12 mouse cellular contexts compared by ENCODE assay signal in the genomic region with DNA sequence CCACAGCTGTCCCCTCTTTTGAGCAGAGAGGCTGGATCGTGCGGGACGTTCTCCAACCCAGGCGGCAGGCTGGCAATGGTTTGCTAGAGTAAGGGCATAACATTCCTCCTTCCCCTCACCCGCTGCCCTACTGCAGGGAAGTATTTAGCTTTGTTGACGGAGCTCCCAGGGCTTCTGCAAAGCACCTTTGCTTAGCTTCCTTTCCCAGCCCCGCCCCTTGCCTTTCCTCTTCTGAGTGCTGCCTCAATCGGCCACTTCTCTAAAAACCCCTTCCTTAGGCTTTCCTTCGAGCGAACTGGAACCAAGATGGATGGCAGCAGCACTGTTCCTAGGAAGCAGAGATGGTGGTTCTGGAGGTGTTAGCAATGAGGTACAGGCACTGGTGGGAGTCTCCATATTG.
DNase-seq lines count a peak whose midpoint lies in the region; ATAC-seq and TF ChIP-seq lines count a peak whose summit lies in the region.
"Had no signal": no experiment of that assay in that cellular context is flagged by ENCODE, and none has a peak within 500 bp of the region (broad histone marks: within the 10 kb centered on the region; RNA-seq: fewer than 3 reads in every experiment).

No protein-coding gene starts in this region.

- no peak for DNase-seq in heart, embryonic 10.5 days (ENCODE audit: low spot score)
- no peak for DNase-seq in heart, adult 9 months (ENCODE audit: low spot score in 2 of 2)
- peak; percentile 10 for DNase-seq in liver
- DNase-seq in liver, postnatal 0 days, result no peak
- no peak for DNase-seq in testis, postnatal 14 days (ENCODE audit: low spot score)
- DNase-seq in thymus, postnatal 10 days (ENCODE audit: low spot score in 2 of 2), result no peak
- DNase-seq: cerebellum, adult 2 months; kidney, adult 11 months; liver, embryonic 13.5 days had no signal

- no peaks in the 10 kb centered on the region for H3K27me3 ChIP-seq in heart, embryonic 10.5 days (ENCODE audit: insufficient read depth, poor library complexity, severe bottlenecking)
- no peaks in the 10 kb centered on the region for H3K27me3 ChIP-seq in liver, postnatal 0 days (ENCODE audit: insufficient read depth, low read length)
- no peaks in the 10 kb centered on the region for H3K27me3 ChIP-seq in limb, embryonic 13.5 days
- H3K27me3 ChIP-seq: liver, embryonic 13.5 days had no signal

- TF ChIP-seq EP300 in liver, postnatal 0 days (IDR thresholded peaks at IDR 0.05; ENCODE audit: low read depth), result no peak

- WGBS in heart, embryonic 10.5 days, result 28% methylated on average over 10 of the region's 10 CpGs
- WGBS in liver, postnatal 0 days (ENCODE audit: insufficient replicate concordance), result 21% methylated on average over 10 of the region's 10 CpGs
- 28% methylated on average over 10 of the region's 10 CpGs for WGBS in limb, embryonic 13.5 days

- H3K9me3 ChIP-seq in heart, embryonic 10.5 days, result no peaks in the 10 kb centered on the region
- H3K9me3 ChIP-seq in liver, postnatal 0 days (ENCODE audit: low read length), result no peaks in the 10 kb centered on the region
- no peaks in the 10 kb centered on the region for H3K9me3 ChIP-seq in limb, embryonic 13.5 days
- H3K9me3 ChIP-seq: liver, embryonic 13.5 days had no signal

- peaks cover 5% of the 10 kb centered on the region for H3K4me1 ChIP-seq in heart, embryonic 10.5 days
- H3K4me1 ChIP-seq in liver, postnatal 0 days (ENCODE audit: insufficient read depth), result peaks cover 14% of the 10 kb centered on the region
- peaks cover 5% of the 10 kb centered on the region; the same call in 1 of the 2 replicates for H3K4me1 ChIP-seq in limb, embryonic 13.5 days
- H3K4me1 ChIP-seq: liver, embryonic 13.5 days had no signal

- TF ChIP-seq CTCF in liver, postnatal 0 days (IDR thresholded peaks at IDR 0.05; ENCODE audit: low read depth), result no peak

- no peak overlapping the region for H3K27ac ChIP-seq in heart, embryonic 10.5 days
- no peak overlapping the region for H3K27ac ChIP-seq in liver, postnatal 0 days (ENCODE audit: low read depth)
- no peak overlapping the region for H3K27ac ChIP-seq in limb, embryonic 13.5 days
- H3K27ac ChIP-seq: liver, embryonic 13.5 days had no signal

- H3K4me2 ChIP-seq in liver, postnatal 0 days (ENCODE audit: low read depth, low read length), result no peak overlapping the region
- H3K4me2 ChIP-seq in limb, embryonic 13.5 days (replicated peaks), result peak overlapping the region; percentile 39
- H3K4me2 ChIP-seq: liver, embryonic 13.5 days had no signal

- H3K9ac ChIP-seq in liver, postnatal 0 days (replicated peaks), result no peak overlapping the region
- H3K9ac ChIP-seq in limb, embryonic 13.5 days, result no peak overlapping the region
- H3K9ac ChIP-seq: liver, embryonic 13.5 days had no signal

- 0 out of 2 replicates have a peak overlapping the region, but pooled peaks have one; percentile 20 for H3K4me3 ChIP-seq in heart, embryonic 10.5 days
- no peak overlapping the region for H3K4me3 ChIP-seq in liver, postnatal 0 days (ENCODE audit: low read depth, low read length)
- H3K4me3 ChIP-seq in limb, embryonic 13.5 days, result no peak overlapping the region; the same call in 1 of the 2 replicates
- H3K4me3 ChIP-seq: liver, embryonic 13.5 days had no signal

- no peak for ATAC-seq in liver, postnatal 0 days
- no peak for ATAC-seq in limb, embryonic 13.5 days (ENCODE audit: low FRiP score, low read depth)
- peak; percentile 60 for ATAC-seq in megakaryocyte progenitor cell, adult 5-6 weeks (replicated peaks; ENCODE audit: poor library complexity)
- ATAC-seq: forebrain, embryonic 14.5 days had no signal

- no peaks in the 10 kb centered on the region for H3K36me3 ChIP-seq in heart, embryonic 10.5 days
- no peaks in the 10 kb centered on the region for H3K36me3 ChIP-seq in liver, postnatal 0 days (replicated peaks; ENCODE audit: insufficient read depth, low read length)
- no peaks in the 10 kb centered on the region for H3K36me3 ChIP-seq in limb, embryonic 13.5 days
- H3K36me3 ChIP-seq: liver, embryonic 13.5 days had no signal
